Mouse (Mus musculus): ENCODE measurements around the gene Tsg101. TPM values are rescaled to one million over a fixed set of nuclear protein-coding genes. Genes with fewer than 3 reads are reported as not detected.
A peak's percentile ranks its signal among the peaks of the same experiment; 100 is the strongest.
"Not testable (repeated sequence)": the region's sequence is repeated elsewhere in the genome, so short reads cannot be mapped to it uniquely, and the experiment has no call there.

Gene Tsg101
- polyA plus RNA-seq, 1 experiment from 2014 or later: 174 TPM

DNA sequence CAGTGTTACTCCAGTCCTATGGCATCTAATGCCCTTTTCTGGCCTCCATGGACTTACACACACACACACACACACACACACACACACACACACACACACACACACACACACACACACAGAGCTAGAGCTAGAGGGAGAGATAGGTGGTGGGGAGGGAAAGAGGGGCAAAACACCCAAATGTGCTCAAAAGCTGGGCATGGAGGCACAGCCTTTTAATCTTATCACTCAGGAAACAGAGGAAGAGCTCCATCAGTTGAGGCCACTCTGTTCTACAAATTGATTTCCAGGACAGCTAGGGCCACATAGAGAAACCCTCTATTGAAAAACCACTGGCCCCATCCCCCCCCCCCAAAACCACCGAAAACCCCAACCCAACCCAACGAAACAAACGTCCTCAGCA, 36.5 kb downstream of the Tsg101 start:
- ATAC-seq (ENCODE audit: low read depth) (no peak), DNase-seq (ENCODE audit: low spot score) (no peak)
- H3K4me2 ChIP-seq (ENCODE audit: low read depth, low read length): no peak overlapping the region
- H3K4me3 ChIP-seq (ENCODE audit: low read depth, low read length): no peak overlapping the region
- WGBS: 89% methylated on average over 3 of the region's 3 CpGs
- no peak overlapping the region for H3K27ac ChIP-seq (replicated peaks; ENCODE audit: low read depth, low read length)
- H3K9me3 ChIP-seq (ENCODE audit: control insufficient read depth, low read length): no peaks in the 10 kb centered on the region
- H3K27me3 ChIP-seq (replicated peaks; ENCODE audit: control insufficient read depth, insufficient read depth, low read length): no peaks in the 10 kb centered on the region
- no peaks in the 10 kb centered on the region for H3K4me1 ChIP-seq (ENCODE audit: control insufficient read depth, insufficient read depth, low read length)
- H3K36me3 ChIP-seq (ENCODE audit: control insufficient read depth, insufficient read depth, low read length): peaks cover 41% of the 10 kb centered on the region
- no peak overlapping the region for H3K9ac ChIP-seq (ENCODE audit: low read depth, low read length)

DNA sequence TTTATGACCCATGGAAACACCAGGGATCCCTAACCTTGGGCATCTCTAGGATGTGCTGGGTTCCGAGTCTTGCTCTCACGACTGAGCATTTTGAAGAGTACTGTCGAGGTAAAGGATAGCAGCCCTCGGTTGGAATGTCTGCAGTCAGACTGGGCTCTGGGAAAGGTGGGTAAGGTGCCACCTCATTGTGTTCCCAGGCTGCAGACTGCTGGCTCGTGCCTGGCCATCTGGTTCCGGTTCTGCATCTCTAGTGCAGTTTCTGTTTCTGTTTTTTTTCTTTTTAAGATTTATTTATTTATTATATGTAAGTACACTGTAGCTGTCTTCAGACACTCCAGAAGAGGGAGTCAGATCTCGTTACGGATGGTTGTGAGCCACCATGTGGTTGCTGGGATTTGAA, 37.8 kb downstream of the Tsg101 start:
- H3K9ac ChIP-seq (ENCODE audit: low read depth, low read length); DNase-seq (ENCODE audit: low spot score); H3K4me1 ChIP-seq (ENCODE audit: control insufficient read depth, insufficient read depth, low read length); ATAC-seq (ENCODE audit: low read depth); H3K4me3 ChIP-seq (ENCODE audit: low read depth, low read length); H3K27me3 ChIP-seq (replicated peaks; ENCODE audit: control insufficient read depth, insufficient read depth, low read length); H3K9me3 ChIP-seq (ENCODE audit: control insufficient read depth, low read length); H3K27ac ChIP-seq (replicated peaks; ENCODE audit: low read depth, low read length); H3K4me2 ChIP-seq (ENCODE audit: low read depth, low read length): not testable (repeated sequence)
- H3K36me3 ChIP-seq (ENCODE audit: control insufficient read depth, insufficient read depth, low read length): peaks cover 27% of the 10 kb centered on the region
- WGBS: 84% methylated on average over 6 of the region's 8 CpGs

DNA sequence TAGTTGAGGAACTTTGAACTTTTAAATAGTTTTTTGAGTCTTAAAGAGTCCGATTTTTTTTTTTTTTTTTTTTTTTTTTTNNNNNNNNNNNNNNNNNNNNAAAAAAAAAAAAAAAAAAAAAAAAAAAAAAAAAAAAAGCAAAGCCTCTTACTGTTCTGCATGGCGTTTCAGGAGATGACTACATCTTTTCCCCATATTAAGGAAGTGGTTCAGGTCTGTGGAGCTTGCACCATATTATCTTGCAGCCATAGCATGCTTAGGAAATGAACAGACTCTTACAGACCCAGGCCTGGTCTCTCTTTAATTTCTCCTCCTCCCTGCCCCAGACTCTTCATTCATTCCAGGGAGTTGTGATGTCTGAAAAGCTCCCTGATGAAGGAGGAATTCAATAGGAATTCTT, 38.8 kb downstream of the Tsg101 start:
- Histone ChIP-seq H3K4me1 (ENCODE audit: control insufficient read depth, insufficient read depth, low read length) (no peaks in the 10 kb centered on the region), H3K27me3 (replicated peaks; ENCODE audit: control insufficient read depth, insufficient read depth, low read length) (no peaks in the 10 kb centered on the region), H3K9me3 (ENCODE audit: control insufficient read depth, low read length) (no peaks in the 10 kb centered on the region), H3K36me3 (ENCODE audit: control insufficient read depth, insufficient read depth, low read length) (peaks cover 18% of the 10 kb centered on the region), H3K4me3 (ENCODE audit: low read depth, low read length) (no peak overlapping the region), H3K9ac (ENCODE audit: low read depth, low read length) (no peak overlapping the region), H3K4me2 (ENCODE audit: low read depth, low read length) (no peak overlapping the region), H3K27ac (replicated peaks; ENCODE audit: low read depth, low read length) (no peak overlapping the region)
- WGBS: 78% methylated on average over 2 of the region's 2 CpGs
- ATAC-seq (ENCODE audit: low read depth) (no peak), DNase-seq (ENCODE audit: low spot score) (no peak)

DNA sequence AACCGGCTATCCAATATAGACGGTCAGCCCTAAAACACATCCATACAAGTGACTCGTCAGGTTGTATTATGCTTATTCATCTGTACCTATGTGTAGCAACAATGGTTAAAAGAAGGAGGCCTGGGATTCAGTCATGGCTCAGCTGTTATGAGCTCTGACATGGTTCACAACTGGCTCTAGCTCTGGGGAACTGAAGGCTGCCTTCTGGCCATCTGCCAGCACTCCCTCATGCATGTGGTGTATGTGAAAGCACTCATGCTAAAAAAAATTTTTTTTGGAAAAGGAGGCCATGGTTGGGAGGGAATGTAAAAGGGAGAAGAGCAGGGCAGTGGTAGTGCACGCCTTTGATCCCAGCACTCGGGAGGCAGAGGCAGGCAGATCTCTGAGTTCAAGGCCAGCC, 39.9 kb downstream of the Tsg101 start:
- no peak overlapping the region for H3K4me3 ChIP-seq (ENCODE audit: low read depth, low read length)
- peak; percentile 45 for DNase-seq (ENCODE audit: low spot score)
- ATAC-seq (ENCODE audit: low read depth): no peak; the same call in 1 of the 2 replicates

DNA sequence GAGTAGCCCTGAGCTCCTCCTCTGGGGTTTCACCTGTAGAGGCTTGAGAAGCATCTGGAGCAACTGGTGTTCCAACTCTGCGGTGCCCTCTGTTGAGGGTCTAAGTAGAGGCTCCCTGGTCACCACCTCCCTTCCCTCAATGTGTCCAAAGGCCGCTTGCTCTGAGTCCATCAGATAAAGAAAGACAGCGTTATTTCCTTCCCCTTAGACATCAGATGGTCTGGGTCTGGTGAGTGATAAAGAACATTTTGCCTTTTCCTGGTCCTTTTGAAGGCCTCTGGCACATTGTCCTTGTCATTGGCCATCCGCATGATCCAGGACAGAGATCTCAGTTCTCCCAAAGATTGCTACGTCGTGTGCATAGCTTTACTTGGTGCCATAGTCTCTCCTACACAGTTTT, 42.5 kb downstream of the Tsg101 start:
- Histone ChIP-seq H3K9me3 (ENCODE audit: control insufficient read depth, low read length) (no peaks in the 10 kb centered on the region), H3K27me3 (replicated peaks; ENCODE audit: control insufficient read depth, insufficient read depth, low read length) (no peaks in the 10 kb centered on the region), H3K27ac (replicated peaks; ENCODE audit: low read depth, low read length) (no peak overlapping the region), H3K4me2 (ENCODE audit: low read depth, low read length) (no peak overlapping the region), H3K36me3 (ENCODE audit: control insufficient read depth, insufficient read depth, low read length) (no peaks in the 10 kb centered on the region), H3K4me3 (ENCODE audit: low read depth, low read length) (no peak overlapping the region), H3K9ac (ENCODE audit: low read depth, low read length) (no peak overlapping the region), H3K4me1 (ENCODE audit: control insufficient read depth, insufficient read depth, low read length) (no peaks in the 10 kb centered on the region)
- ATAC-seq (ENCODE audit: low read depth): no peak
- WGBS: 88% methylated on average over 6 of the region's 6 CpGs
- DNase-seq (ENCODE audit: low spot score): no peak

More for the DNA sequence above, 39.9 kb downstream of the Tsg101 start:
- Histone ChIP-seq H3K9ac (ENCODE audit: low read depth, low read length) (no peak overlapping the region), H3K9me3 (ENCODE audit: control insufficient read depth, low read length) (no peaks in the 10 kb centered on the region), H3K27me3 (replicated peaks; ENCODE audit: control insufficient read depth, insufficient read depth, low read length) (no peaks in the 10 kb centered on the region), H3K4me2 (ENCODE audit: low read depth, low read length) (no peak overlapping the region), H3K36me3 (ENCODE audit: control insufficient read depth, insufficient read depth, low read length) (peaks cover 7% of the 10 kb centered on the region), H3K4me1 (ENCODE audit: control insufficient read depth, insufficient read depth, low read length) (no peaks in the 10 kb centered on the region), H3K27ac (replicated peaks; ENCODE audit: low read depth, low read length) (no peak overlapping the region)
- WGBS: 84% methylated on average over 5 of the region's 5 CpGs

DNA sequence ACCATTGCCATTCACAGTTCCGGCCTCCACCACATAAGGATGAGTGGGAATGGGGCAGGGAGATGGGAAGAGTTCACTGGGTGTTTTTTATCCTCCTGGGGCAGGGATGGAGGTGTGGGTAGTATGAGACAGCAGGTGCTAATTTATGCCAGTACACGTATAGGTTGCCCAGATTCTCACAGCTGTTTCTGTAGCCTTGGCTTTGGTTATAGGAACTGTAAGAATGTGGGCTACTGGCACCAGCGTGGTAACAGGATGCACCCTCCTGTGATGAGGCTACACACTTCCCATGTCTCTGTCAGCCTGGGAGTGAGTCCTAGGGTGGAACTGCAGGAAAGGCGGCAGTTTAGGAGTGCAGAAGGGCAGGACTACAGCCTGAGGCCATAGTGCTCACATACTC, 42.9 kb downstream of the Tsg101 start:
- H3K4me2 ChIP-seq (ENCODE audit: low read depth, low read length): no peak overlapping the region
- WGBS: 50% methylated on average over 4 of the region's 4 CpGs
- H3K36me3 ChIP-seq (ENCODE audit: control insufficient read depth, insufficient read depth, low read length): no peaks in the 10 kb centered on the region
- DNase-seq (ENCODE audit: low spot score) (no peak), ATAC-seq (ENCODE audit: low read depth) (0 out of 2 replicates have a peak, but pooled peaks have one; percentile 26)
- no peaks in the 10 kb centered on the region for H3K4me1 ChIP-seq (ENCODE audit: control insufficient read depth, insufficient read depth, low read length)
- no peak overlapping the region for H3K4me3 ChIP-seq (ENCODE audit: low read depth, low read length)
- H3K27ac ChIP-seq (replicated peaks; ENCODE audit: low read depth, low read length): no peak overlapping the region
- no peaks in the 10 kb centered on the region for H3K27me3 ChIP-seq (replicated peaks; ENCODE audit: control insufficient read depth, insufficient read depth, low read length)
- H3K9me3 ChIP-seq (ENCODE audit: control insufficient read depth, low read length): no peaks in the 10 kb centered on the region
- no peak overlapping the region for H3K9ac ChIP-seq (ENCODE audit: low read depth, low read length)

DNA sequence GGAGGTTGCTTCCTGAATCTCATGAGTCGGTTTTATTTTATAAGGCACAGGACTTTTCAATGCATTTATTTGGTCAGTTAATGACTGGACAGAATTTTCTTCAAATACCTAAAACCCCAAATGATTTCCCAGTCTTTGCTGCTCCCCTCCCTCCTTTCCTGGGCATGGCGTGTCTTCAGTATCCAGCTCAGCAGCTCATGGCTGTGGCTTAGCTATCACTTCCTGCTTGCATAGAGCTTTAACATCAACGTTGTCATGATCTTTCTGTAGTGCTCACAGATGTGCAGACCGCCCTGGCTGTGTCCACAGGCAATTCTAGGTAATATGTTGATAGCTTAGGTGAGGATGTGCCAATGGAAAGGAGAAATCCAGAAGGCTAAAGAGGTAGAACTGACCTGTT, 47.8 kb downstream of the Tsg101 start:
- ATAC-seq (ENCODE audit: low read depth) (no peak), DNase-seq (ENCODE audit: low spot score) (no peak)
- Histone ChIP-seq H3K9me3 (ENCODE audit: control insufficient read depth, low read length) (no peaks in the 10 kb centered on the region), H3K4me1 (ENCODE audit: control insufficient read depth, insufficient read depth, low read length) (no peaks in the 10 kb centered on the region), H3K4me3 (ENCODE audit: low read depth, low read length) (no peak overlapping the region), H3K9ac (ENCODE audit: low read depth, low read length) (no peak overlapping the region), H3K36me3 (ENCODE audit: control insufficient read depth, insufficient read depth, low read length) (no peaks in the 10 kb centered on the region), H3K4me2 (ENCODE audit: low read depth, low read length) (no peak overlapping the region), H3K27me3 (replicated peaks; ENCODE audit: control insufficient read depth, insufficient read depth, low read length) (no peaks in the 10 kb centered on the region), H3K27ac (replicated peaks; ENCODE audit: low read depth, low read length) (no peak overlapping the region)
- 60% methylated on average over 4 of the region's 4 CpGs for WGBS

DNA sequence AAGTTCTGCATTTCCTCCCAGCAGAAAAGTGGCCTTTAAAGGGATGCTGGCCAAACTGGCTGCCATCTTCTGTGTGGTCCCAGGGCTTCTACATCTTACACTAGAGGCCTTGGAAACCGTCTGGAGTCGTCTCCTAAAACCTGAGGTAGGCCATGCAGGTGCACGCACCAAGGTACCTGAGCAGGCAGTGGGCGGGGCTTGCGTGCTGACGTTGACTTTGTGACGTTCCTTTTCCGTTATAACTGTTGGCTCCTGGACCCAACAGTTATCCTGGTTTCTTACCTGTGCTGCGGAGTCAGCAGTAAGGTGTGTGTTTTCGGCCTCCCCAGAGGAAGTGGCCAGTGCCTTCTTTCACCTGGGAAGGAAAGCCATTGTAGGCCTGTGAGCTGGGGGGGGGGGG, 58.8 kb downstream of the Tsg101 start, which contains the start of gene Ldhc:
Ldhc (plus strand) TSS at position 208 of the 400 bp plus-strand sequence.
- WGBS: 38% methylated on average over 9 of the region's 10 CpGs

DNA sequence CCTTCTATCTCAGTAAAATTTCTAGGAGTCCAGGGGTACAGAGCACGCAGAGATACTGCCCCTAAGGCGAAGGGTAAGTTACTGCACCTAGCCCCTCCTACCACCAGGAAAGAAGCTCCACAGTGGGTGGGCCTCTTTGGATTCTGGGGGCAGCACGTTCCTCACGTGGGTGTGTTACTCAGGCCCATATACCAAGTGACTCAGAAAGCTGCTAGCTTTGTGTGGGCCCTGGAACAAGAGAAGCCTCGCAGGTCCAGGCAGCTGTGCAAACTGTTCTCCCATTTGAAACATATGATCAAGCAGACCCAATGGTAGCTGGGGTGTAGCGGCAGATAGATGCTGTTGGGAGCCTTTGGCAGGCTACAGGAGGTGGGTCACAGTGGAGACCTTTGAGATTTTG, 60.7 kb downstream of the Tsg101 start:
- Histone ChIP-seq H3K27me3 (replicated peaks; ENCODE audit: control insufficient read depth, insufficient read depth, low read length) (no peaks in the 10 kb centered on the region), H3K4me1 (ENCODE audit: control insufficient read depth, insufficient read depth, low read length) (no peaks in the 10 kb centered on the region), H3K36me3 (ENCODE audit: control insufficient read depth, insufficient read depth, low read length) (peaks cover 23% of the 10 kb centered on the region), H3K9ac (ENCODE audit: low read depth, low read length) (no peak overlapping the region), H3K4me2 (ENCODE audit: low read depth, low read length) (no peak overlapping the region), H3K4me3 (ENCODE audit: low read depth, low read length) (no peak overlapping the region), H3K27ac (replicated peaks; ENCODE audit: low read depth, low read length) (no peak overlapping the region), H3K9me3 (ENCODE audit: control insufficient read depth, low read length) (no peaks in the 10 kb centered on the region)
- ATAC-seq (ENCODE audit: low read depth): no peak
- WGBS: 55% methylated on average over 6 of the region's 6 CpGs
- no peak for DNase-seq (ENCODE audit: low spot score)

More for the DNA sequence above, 58.8 kb downstream of the Tsg101 start, which contains the start of gene Ldhc:
- H3K36me3 ChIP-seq (ENCODE audit: control insufficient read depth, insufficient read depth, low read length): peaks cover 3% of the 10 kb centered on the region
- no peaks in the 10 kb centered on the region for H3K9me3 ChIP-seq (ENCODE audit: control insufficient read depth, low read length)
- H3K4me1 ChIP-seq (ENCODE audit: control insufficient read depth, insufficient read depth, low read length): no peaks in the 10 kb centered on the region
- no peak within 1 kb of the TSS for H3K27ac ChIP-seq (replicated peaks; ENCODE audit: low read depth, low read length)
- H3K9ac ChIP-seq (ENCODE audit: low read depth, low read length): no peak within 1 kb of the TSS
- DNase-seq (ENCODE audit: low spot score): no peak
- H3K4me2 ChIP-seq (ENCODE audit: low read depth, low read length): no peak within 1 kb of the TSS
- no peak for ATAC-seq (ENCODE audit: low read depth)
- no peak within 1 kb of the TSS for H3K4me3 ChIP-seq (ENCODE audit: low read depth, low read length)
- no peaks in the 10 kb centered on the region for H3K27me3 ChIP-seq (replicated peaks; ENCODE audit: control insufficient read depth, insufficient read depth, low read length)
